Mouse (Mus musculus) bone marrow, adult 2 months (tissue): ENCODE results near the gene Cemip2. TPM values are rescaled to one million over a fixed set of nuclear protein-coding genes. Genes with fewer than 3 reads are reported as not detected.
A peak's percentile ranks its signal among the peaks of the same experiment; 100 is the strongest.

Experiments used
- H3K27ac ChIP-seq: fragments of 200-500 bp; 2 replicates; pipeline ENCODE4 v1.5.1; 2012; ENCODE audit warnings: low read depth, mild to moderate bottlenecking, control low read depth, inconsistent platforms, low read length; ENCODE audit not compliant: control insufficient read depth, poor library complexity, insufficient read depth
- H3K4me1 ChIP-seq: fragments of 200-500 bp; 2 replicates; pipeline ENCODE4 v1.6.1; 2011; ENCODE audit warnings: low read length; ENCODE audit not compliant: control insufficient read depth, insufficient read depth
- H3K4me3 ChIP-seq: fragments of 200-500 bp; replicated peaks from 2 replicates; pipeline ENCODE3; 2011; ENCODE audit warnings: mild to moderate bottlenecking, low read depth, low read length, control low read depth; ENCODE audit not compliant: control insufficient read depth
- CTCF ChIP-seq: fragments of 200-500 bp; IDR thresholded peaks from 2 replicates; pipeline ENCODE4 v1.5.1; 2011; ENCODE audit warnings: low read length, control low read depth; ENCODE audit not compliant: control insufficient read depth, insufficient read depth
- POLR2A ChIP-seq: fragments of 200-500 bp; IDR thresholded peaks from 2 replicates; pipeline ENCODE4 v1.6.1; 2011; ENCODE audit warnings: low read depth, mild to moderate bottlenecking, control low read depth, low read length, borderline replicate concordance; ENCODE audit not compliant: control insufficient read depth
- WGBS: fragments of 180-500 bp; shearing (Covaris S2); methylation state at CpG from one replicate; pipeline ENCODE4 v1.1.7; 2018; 5-methylcytosine and 5-hydroxymethylcytosine counted together
- polyA plus RNA-seq: library from polyadenylated mRNA; stranded (reverse); fragments of >200 nt; gene quantifications from 2 replicates; pipeline ENCODE4 v1.2.4, GENCODE M21; 2011; ENCODE audit warnings: low replicate concordance; ENCODE audit not compliant: missing spikeins, insufficient read depth, insufficient read length

Cemip2 gene
- polyA plus RNA-seq, 1 experiment, result 6.9 TPM

GRCm38 (mm10) chr19:21769796-21770195 is 8.3 kb upstream of the Cemip2 start:
- H3K4me1 ChIP-seq, result no peaks in the 10 kb centered on the region
- H3K27ac ChIP-seq, result no peak overlapping the region
- 76% methylated on average over 3 of the region's 3 CpGs for WGBS
- TF ChIP-seq POLR2A (no peak), CTCF (no peak)
- H3K4me3 ChIP-seq, result no peak overlapping the region

DNA sequence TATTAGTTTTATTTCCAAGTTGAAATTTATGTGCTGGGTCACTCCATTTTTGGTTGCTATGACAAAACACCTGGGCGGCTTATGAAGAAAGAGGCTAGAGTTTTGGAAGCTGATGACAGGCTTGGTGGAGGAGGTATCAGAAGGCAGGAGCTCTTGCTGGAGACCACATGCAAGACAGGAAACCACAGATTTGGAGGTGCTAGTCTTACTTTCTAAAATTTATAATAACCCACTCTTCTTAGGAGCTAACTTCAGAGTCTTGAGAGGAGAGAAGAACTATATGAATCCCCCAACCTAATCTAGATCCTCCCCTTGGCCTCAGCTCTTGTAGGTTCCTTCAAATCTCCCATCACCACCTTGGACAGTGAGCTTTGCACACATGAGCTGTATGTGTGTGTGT is 6.6 kb upstream of the Cemip2 start:
- 49% methylated on average over 1 of the region's 1 CpGs for WGBS
- TF ChIP-seq POLR2A (no peak), CTCF (no peak)
- H3K4me3 ChIP-seq, result no peak overlapping the region
- H3K27ac ChIP-seq, result no peak overlapping the region
- H3K4me1 ChIP-seq, result no peaks in the 10 kb centered on the region

DNA sequence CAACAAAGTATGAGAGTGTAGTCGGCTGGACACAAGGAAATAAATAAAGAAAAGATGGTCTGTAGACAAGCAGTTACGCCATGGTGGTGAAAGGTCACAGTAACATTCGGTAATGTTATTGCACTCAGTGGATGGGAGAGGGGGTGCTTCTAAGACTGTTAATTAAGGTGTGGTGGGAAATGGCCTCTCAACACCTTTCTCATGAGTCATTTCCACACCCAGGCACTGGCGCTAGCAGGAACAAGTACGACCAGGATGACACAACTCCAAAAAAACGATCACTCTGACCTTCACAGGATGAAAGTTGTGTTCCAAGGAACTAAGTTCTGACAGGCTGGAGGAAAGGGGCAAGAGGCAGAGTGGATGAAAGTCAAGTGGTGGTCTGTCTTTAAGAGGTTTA is 4.5 kb upstream of the Cemip2 start:
- H3K4me1 ChIP-seq, result no peaks in the 10 kb centered on the region; the same call in 1 of the 2 replicates
- 34% methylated on average over 6 of the region's 6 CpGs for WGBS
- H3K27ac ChIP-seq, result no peak overlapping the region

GRCm38 (mm10) chr19:21775629-21776028 is 2.5 kb upstream of the Cemip2 start:
- 86% methylated on average over 4 of the region's 4 CpGs for WGBS
- TF ChIP-seq POLR2A (no peak), CTCF (no peak)
- H3K27ac ChIP-seq, result no peak overlapping the region
- H3K4me1 ChIP-seq, result no peaks in the 10 kb centered on the region; the same call in none of the 2 replicates
- H3K4me3 ChIP-seq, result no peak overlapping the region

More for the DNA sequence above, 4.5 kb upstream of the Cemip2 start:
- H3K4me3 ChIP-seq, result no peak overlapping the region
- TF ChIP-seq CTCF (no peak), POLR2A (no peak)

DNA sequence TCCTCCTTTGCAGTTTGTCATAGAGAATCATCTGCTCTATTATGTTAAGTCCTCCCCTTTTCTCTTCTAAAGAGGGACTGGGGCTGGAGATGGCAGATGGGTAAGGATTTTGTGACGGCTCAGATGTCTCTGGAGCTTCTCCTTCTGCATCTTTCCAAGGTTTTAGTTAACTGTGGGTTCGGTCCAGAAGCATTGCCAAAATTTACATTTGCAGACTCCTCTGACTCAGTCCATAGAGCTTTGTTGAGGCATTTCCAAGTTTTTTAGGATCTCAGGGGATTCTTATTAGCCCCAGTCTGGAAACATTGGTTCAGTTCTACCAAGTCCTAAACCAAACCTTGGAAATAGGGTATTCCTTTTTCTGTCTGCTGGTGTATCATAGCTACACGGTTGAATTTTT is 1.5 kb upstream of the Cemip2 start:
- Histone ChIP-seq H3K27ac (no peak overlapping the region), H3K4me3 (no peak overlapping the region), H3K4me1 (no peaks in the 10 kb centered on the region; the same call in none of the 2 replicates)
- 62% methylated on average over 3 of the region's 3 CpGs for WGBS
- TF ChIP-seq POLR2A (no peak), CTCF (no peak)

DNA sequence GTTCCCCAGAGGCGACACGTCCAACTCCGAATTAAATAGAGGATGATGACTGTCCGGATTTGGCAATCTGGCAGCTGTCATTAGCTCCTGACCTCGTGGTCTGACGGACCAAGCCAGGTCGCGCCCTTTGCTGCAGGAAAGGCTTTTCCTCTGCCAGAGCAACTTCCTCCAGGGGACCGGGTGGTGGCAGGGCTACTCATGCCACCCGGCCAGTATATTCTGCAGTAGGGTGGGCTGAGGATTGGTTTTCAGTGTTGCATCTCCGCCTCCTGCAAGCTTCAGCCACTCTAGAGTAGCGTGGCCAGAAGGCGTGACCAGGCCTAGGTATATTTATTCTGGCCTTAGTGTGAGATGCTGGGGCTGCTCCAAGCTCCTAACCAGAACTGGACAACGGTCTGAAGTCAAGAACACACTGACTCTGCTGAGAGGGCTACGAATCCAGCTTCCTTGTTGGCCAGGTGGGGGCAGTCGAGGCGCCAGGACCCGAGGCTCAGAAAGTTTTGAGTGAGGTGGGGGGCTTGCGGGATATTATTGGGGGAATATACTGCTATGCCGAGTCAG is 891 bp upstream of the Cemip2 start:
- H3K4me3 ChIP-seq, result peak overlapping the region; percentile 24
- peak; percentile 56; the same call in 1 of the 2 replicates for TF ChIP-seq CTCF
- no peak for TF ChIP-seq POLR2A
- 8% methylated on average over 20 of the region's 20 CpGs for WGBS
- H3K4me1 ChIP-seq, result no peaks in the 10 kb centered on the region; the same call in none of the 2 replicates
- H3K27ac ChIP-seq, result 0 out of 2 replicates have a peak overlapping the region, but pooled peaks have one; percentile 15

- no peaks in the 10 kb centered on the region; the same call in none of the 2 replicates for H3K4me1 ChIP-seq
- H3K27ac ChIP-seq, result no peak overlapping the region
- 4% methylated on average over 11 of the region's 11 CpGs for WGBS
Observed at GRCm38 (mm10) chr19:21779106-21779505, 964 bp downstream of the Cemip2 start.

DNA sequence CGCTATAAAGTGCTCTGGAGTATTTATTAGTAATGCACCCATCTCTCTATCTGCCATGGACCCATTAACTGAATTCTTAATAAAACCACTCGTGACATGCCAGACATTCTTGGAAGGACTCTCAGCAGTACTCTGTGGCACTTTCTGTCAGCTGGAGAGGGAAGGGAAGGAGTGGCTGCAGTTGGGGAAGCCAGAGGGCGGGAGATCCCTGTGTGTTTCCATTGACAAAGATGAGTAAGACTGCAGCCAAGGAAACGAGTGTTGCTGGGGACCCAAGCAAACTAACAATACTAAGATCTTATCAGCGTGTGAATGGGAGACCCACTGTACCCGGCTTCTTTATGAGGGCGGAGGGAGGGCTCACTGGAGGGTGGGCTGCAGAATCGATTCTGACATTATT is 2.5 kb downstream of the Cemip2 start:
- no peak for TF ChIP-seq POLR2A
- TF ChIP-seq CTCF, result no peak
- Histone ChIP-seq H3K4me3 (no peak overlapping the region), H3K4me1 (no peaks in the 10 kb centered on the region; the same call in none of the 2 replicates), H3K27ac (no peak overlapping the region)
- WGBS, result 75% methylated on average over 8 of the region's 8 CpGs

More at GRCm38 (mm10) chr19:21779106-21779505, 964 bp downstream of the Cemip2 start:
- no peak for TF ChIP-seq POLR2A
- TF ChIP-seq CTCF, result no peak
- H3K4me3 ChIP-seq, result peak overlapping the region; percentile 85
